Mouse (Mus musculus) fibroblast of lung, adult 2 months (primary cell): ENCODE data around the gene 1810055G02Rik.
A peak's percentile ranks its signal among the peaks of the same experiment; 100 is the strongest.

ENCODE experiments used
- DNase-seq: peaks from one replicate; pipeline ENCODE4 v3.0.0-alpha.2; 2011; ENCODE audit warnings: low read depth

Gene 1810055G02Rik

GRCm38 (mm10) chr19:3708078-3709012, at the start of gene 1810055G02Rik:
1810055G02Rik (plus strand) TSS chr19:3708293.
- DNase-seq = peak; percentile 98

- peak; percentile 66 for DNase-seq
Observed at GRCm38 (mm10) chr19:3665510-3665909, 42.6 kb upstream of the 1810055G02Rik start.

DNA sequence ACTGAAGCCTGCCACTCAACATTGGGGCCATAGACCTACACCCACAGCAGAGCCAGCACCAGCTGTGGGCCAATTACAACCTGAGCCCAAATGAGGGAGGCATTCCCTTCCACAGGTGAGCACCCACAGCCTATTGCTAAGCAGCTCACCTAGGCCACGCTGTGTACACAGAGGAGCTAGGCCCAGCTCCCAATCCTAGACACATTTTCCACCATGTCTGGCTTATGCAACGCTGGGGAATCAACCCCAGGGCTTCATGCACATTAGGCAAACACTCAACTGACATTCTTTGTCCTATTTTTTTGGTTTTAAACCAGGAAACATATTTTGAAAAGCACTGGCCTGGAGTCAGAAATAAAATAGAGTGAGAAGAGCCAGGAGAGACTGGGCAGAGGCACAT, 41.5 kb upstream of the 1810055G02Rik start:
- DNase-seq = peak; percentile 78

DNA sequence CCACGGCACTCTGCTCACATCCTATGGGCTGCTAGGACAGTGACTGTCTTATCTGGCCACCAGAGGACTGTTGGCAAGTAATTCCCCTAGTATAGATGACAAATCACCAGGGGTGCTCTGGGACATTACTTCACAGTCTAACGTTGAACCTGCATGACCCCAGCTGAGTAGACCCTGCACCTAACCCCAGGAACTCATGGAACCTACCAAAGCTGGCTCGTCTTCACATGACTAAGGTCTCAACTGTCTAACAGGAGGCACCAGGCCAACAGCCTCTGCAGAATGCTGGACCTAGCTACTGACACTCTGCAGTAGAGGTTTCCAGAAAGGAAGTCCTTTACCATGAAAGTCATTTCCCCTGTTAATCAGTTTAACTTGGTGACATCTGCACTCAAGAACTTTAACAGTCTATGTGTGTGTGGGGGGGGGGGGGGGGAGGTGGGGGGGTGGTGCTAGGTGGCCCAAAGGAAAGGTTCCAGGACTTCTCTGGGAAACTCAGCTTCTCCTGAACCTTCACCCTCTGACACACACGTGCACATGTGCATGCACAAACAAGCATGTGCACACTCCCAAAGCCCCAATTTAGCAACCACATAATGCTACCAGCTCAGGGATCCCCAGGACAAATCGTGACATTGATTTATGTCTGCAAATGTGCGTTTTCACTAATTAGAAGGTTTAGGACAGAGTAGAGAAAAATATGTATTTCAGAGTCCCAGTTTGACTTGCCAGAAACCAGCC, 40.8 kb upstream of the 1810055G02Rik start:
- no peak for DNase-seq

GRCm38 (mm10) chr19:3667979-3668378, 40.1 kb upstream of the 1810055G02Rik start:
- DNase-seq = no peak

- DNase-seq = no peak
Observed at GRCm38 (mm10) chr19:3668551-3668950, 39.5 kb upstream of the 1810055G02Rik start.

GRCm38 (mm10) chr19:3669100-3669499, 39.0 kb upstream of the 1810055G02Rik start:
- DNase-seq = peak; percentile 88

- no peak for DNase-seq
Observed at GRCm38 (mm10) chr19:3673149-3673548, 34.9 kb upstream of the 1810055G02Rik start.

- peak; percentile 69 for DNase-seq
Observed at GRCm38 (mm10) chr19:3674122-3674855, 33.8 kb upstream of the 1810055G02Rik start.

DNA sequence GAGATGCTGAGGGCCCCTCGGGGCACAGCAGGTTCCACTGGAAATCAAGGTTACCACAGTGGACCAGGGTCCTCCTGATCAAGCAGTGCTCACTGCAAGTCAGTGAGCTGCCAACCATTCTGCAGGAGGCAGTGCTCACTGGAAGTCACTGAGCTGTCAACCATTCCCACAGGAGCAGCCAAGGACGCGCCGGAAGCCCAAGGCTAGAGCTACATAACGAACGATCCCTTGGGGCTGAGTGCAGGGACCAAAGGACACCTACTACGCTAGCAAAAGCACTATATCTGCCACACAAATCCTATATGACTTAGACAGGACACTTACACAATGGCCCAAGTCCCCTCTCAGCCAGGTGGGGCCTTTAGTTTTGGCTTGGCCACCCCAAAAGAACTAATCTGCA, 27.4 kb upstream of the 1810055G02Rik start:
- DNase-seq = no peak

DNA sequence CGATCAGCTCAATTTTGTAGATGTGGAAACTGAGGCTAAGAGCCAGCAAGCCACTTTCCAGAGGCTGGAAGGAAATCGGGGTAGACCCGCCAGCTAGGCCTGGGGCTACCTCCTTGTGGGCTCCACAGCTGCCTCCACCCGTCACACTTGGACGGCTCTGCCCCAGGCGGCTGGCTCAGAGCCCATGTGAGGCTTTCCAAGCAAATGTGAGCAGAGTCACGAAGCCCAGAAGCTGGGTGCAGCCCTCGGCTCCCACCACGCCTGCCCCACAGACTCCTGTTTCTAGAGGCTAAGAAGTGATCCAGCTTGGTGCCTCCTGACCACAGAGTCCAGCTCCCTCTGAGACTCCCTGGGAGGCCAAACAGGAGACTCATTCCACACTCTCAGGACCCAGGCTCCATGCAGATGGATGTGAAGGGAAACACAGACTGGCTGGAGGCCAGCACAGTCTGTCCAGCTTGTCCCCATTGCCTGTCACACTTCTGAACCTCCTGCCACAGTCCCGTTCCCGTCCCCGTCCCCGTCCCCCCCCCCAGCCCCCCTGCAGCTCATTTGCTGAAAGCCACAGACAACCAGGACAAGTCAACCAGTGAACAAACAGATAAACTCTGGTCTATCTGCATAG, 26.7 kb upstream of the 1810055G02Rik start:
- peak; percentile 96 for DNase-seq

- DNase-seq = no peak
Observed at GRCm38 (mm10) chr19:3684414-3684813, 23.7 kb upstream of the 1810055G02Rik start.

DNA sequence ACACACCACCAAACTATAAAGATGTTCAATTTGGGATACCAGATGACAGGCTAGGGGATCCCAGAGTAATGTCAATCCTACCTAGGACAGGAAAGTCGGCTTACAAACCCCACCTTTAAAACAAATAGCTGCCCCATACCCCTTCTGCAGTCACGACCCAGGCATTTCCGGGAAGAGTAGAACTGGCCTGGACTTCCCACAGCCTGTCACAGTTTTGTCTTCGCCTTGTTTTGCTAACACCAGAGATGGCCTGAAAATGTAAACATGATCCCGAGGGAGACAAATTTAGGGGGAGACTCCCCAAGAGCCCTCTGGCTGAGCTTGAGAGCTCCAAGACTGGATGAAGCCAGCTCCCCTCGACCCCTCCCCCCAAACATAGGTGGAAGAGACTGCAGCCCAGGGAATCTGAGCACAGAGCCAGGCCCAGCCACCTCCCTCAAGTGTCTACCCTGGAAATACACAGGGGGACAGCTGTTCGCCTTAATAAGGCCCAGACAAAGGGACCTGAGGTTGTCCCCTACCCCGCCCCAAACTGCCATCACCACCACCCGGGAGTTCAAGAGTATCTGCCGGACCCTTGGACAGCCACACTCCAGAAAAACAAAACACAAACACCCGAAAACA, 23.0 kb upstream of the 1810055G02Rik start:
- DNase-seq = no peak

DNA sequence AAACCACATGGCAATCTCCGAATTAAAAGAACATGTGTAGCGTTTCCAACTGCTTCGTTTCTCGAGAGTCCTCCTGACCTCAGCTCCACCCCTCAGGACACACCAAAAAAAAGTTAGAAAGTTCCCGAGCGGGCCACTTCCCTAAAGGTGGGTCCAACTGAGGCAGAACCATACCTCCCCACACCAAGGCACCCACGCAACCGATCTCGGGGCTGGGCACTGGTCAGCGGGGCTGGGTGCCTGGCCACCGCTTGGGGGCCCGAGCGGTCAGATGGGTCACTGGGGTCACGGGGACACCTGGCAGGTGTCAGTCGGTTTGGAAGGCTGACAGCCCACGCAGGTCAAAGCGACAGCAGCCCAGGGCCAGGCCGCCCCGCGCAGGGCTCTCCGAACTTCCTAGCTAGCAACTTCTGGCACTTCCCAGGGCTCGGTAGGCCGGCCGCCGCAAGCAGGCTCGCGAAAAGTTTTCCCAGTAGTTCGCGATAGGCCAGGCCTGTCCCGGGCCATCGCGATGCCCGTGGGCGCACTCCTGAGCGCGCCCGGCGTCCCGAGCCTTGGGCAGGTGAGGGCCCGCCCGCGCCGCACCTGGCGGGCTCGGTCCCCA, 22.4 kb upstream of the 1810055G02Rik start:
- DNase-seq = no peak

DNA sequence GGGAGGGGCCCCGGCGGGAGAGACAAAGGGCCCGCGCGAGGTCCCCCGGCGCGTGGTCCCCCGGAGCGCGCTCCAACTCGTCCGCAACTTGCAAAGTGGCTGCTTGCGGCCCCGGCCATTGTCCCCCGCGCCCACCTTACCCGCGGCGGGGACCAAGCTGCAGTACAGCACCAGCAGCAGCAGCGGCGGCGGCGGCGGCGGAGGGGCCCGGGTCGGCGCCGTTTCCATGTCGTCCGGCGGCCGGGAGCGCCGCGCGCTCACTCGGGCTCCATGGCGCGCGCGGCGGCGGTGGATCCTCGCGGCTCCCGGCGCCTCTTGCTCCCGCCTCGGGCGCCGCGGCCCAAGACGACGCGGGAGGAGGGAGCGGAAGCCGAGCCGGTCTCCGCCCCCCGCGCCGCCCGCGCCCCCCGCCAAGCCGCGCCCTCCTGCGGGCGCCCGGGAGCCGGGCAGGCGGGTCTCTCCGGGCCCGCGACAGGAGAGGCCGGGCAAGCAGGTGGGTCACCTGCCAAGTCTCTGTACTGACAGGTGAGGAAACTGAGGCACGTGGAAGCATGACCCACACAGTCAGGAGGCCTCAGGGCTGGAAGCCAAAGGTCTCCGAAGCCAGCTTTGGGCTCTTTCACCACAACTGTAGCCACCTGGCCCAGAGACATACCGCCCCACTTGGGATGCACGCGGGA, 21.7 kb upstream of the 1810055G02Rik start, which contains the start of gene Lrp5:
Gene Lrp5 (minus strand): TSS at position 350 of the 680 bp plus-strand sequence.
- no peak for DNase-seq

DNA sequence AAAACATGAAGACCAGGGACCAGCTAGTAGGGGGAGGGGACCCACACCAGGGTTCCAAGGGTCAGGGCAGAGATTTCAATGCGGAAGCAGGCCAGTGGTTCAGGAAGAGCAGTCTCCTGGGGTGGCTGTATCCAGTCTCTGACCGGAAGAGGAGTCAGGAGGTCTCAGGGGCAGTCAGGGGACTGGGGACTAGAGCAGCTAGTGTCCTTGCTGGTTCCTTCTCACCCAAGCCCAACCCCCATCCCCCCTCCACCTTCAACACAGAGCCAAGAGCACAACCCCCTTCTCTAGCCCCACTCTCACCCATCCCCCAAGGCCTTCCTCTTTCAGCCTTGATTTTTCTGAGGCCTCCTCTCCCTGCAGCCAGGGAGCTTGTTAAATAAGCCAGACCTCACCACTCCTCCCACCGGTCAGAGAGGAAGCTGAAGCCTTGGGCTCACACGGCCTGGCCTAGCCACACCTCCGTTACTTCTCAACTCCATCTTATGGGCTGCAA, 20.4 kb upstream of the 1810055G02Rik start:
- DNase-seq = no peak

DNA sequence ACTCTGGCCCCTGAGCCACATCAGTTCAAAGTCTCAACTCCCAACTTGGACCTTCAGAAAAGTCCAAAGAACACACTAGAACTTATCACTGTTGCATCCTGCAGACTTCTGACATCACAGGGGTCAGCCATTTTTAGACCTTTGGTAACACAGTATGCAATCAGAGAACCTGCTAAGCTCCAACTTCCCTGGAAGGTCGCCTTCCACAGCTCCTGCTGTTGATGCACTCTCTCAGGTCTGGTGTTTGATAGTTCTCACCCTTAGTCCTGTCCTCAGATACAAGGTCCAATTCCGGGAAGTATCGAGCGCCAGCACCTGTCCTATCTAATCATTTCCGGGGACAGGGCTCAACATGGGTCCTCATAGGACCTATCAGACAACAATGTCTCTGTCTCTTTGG, 16.8 kb upstream of the 1810055G02Rik start:
- DNase-seq = no peak

- no peak for DNase-seq
Observed at GRCm38 (mm10) chr19:3692414-3693145, 15.5 kb upstream of the 1810055G02Rik start.

DNA sequence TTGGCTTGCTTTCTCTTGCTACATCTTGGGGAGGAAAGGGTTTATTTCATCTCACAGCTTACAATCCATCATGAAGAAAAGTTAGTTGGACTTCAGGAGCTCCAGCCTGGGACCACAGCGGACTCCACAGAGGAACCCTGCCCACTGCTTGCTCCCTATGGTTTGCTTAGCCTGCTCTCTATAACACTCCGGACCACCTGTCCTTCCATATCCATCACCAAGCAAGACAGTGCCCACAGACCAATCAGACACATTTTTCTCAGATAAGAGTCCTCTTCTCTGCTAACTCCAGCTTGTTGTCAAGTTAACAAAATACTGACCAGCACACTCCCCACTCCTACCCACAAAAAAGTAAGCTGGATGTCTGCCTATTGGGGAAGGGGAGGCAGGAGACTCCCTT, 13.6 kb upstream of the 1810055G02Rik start:
- no peak for DNase-seq
